Mouse (Mus musculus): ENCODE measurements around the gene Maml2.

DNA sequence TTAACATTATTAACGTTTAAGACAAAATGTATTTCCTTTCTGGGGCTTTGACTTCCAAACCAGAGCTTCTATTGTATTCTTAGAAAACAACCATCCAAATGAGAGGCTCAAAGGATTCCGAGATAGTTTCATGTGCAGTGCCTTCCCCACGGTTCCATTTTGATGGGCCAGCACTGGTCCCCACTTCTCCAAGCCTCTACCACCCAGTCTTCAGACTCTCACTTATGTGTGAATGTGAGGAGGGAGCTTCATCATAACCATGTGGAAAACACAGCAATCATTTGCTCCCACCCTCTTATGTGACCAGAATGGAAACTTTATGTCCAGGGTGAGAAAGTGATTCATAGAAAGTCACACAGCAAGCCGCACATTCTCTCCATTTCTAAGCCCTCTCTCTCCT lies 354.1 kb downstream of the Maml2 start:
- TF ChIP-seq CTCF (conservative IDR thresholded peaks at IDR 0.05; ENCODE audit: low read length) = no peak
- TF ChIP-seq POU5F1 (IDR thresholded peaks at IDR 0.05; ENCODE audit: borderline replicate concordance, low read length) = no peak

Measured in E14TG2a.4 (cell line).